Mouse (Mus musculus) heart, adult 2 months (tissue): ENCODE data around the gene Cyb5r1.
A peak's percentile ranks its signal among the peaks of the same experiment; 100 is the strongest.

Experiments used
- CTCF ChIP-seq: fragments of 200-600 bp; IDR thresholded peaks from 2 replicates; pipeline ENCODE4 v1.8.1; 2022; ENCODE audit warnings: antibody characterized with exemption, mild to moderate bottlenecking, moderate library complexity
- EP300 ChIP-seq: fragments of 200-500 bp; IDR thresholded peaks from 2 replicates; pipeline ENCODE4 v1.6.1; 2011; ENCODE audit warnings: low read depth, low read length, control low read depth; ENCODE audit not compliant: insufficient read depth
- POLR2A ChIP-seq: fragments of 200-500 bp; IDR thresholded peaks from 2 replicates; pipeline ENCODE4 v1.6.1; 2011; ENCODE audit warnings: mild to moderate bottlenecking, low read depth, low read length, control low read depth; ENCODE audit not compliant: insufficient read depth

- peak; percentile 30 for TF ChIP-seq CTCF
- no peak for TF ChIP-seq EP300
- no peak for TF ChIP-seq POLR2A
These were observed 44.8 kb downstream of the Cyb5r1 start for GRCm38 (mm10) chr1:134450201-134450600.
